Mouse (Mus musculus) ES-E14 (cell line): ENCODE results near the gene Ccdc43. TPM values are rescaled to one million over a fixed set of nuclear protein-coding genes. Genes with fewer than 3 reads are reported as not detected.

Experiments
- DNase-seq: peaks from one replicate; pipeline ENCODE4 v3.0.0-alpha.2; 2013; ENCODE audit warnings: low read depth, low spot score
- H3K27ac ChIP-seq: 2 replicates; pipeline ENCODE4 v1.5.1; 2012; ENCODE audit warnings: low read depth, mild to moderate bottlenecking, low read length, moderate library complexity, mixed read lengths; ENCODE audit not compliant: poor library complexity, insufficient read depth, severe bottlenecking
- H3K36me3 ChIP-seq: 2 replicates; pipeline ENCODE4 v1.6.1; 2012; ENCODE audit warnings: mild to moderate bottlenecking, low read length, moderate library complexity, mixed read lengths; ENCODE audit not compliant: control insufficient read depth, poor library complexity, insufficient read depth, severe bottlenecking
- H3K4me1 ChIP-seq, 2 experiments: fragments of 150-350 bp in 1 of 2; sonication (generic) in 1 of 2; 2 replicates each; pipeline ENCODE4 v1.6.1; 2012; ENCODE audit warnings: low read length in 2 of 2, mild to moderate bottlenecking in 1 of 2, mixed read lengths in 1 of 2; ENCODE audit not compliant: control insufficient read depth in 2 of 2, insufficient read depth in 2 of 2, poor library complexity in 1 of 2
- H3K4me3 ChIP-seq, 2 experiments: fragments of 150-350 bp in 1 of 2; sonication (generic) in 1 of 2; 2 replicates each; pipeline ENCODE4 v1.5.1; 2012; ENCODE audit warnings: low read length in 2 of 2, low read depth in 1 of 2, mild to moderate bottlenecking in 1 of 2, mixed read lengths in 1 of 2; ENCODE audit not compliant: insufficient read depth in 1 of 2, poor library complexity in 1 of 2, severe bottlenecking in 1 of 2
- H3K9ac ChIP-seq: 2 replicates; pipeline ENCODE4 v1.6.1; 2012; ENCODE audit warnings: low read depth, mild to moderate bottlenecking, low read length, mixed read lengths; ENCODE audit not compliant: poor library complexity, insufficient read depth, severe bottlenecking
- H3K9me3 ChIP-seq: fragments of 150-350 bp; sonication (generic); 2 replicates; pipeline ENCODE4 v1.6.1; 2012; ENCODE audit warnings: low read depth, mild to moderate bottlenecking, low read length; ENCODE audit not compliant: control insufficient read depth, insufficient read depth
- CHD2 ChIP-seq: IDR thresholded peaks from 2 replicates; pipeline ENCODE4 v1.6.1; 2014; ENCODE audit warnings: mild to moderate bottlenecking, low read depth, low read length, inconsistent platforms
- HCFC1 ChIP-seq: IDR thresholded peaks from 2 replicates; pipeline ENCODE4 v1.6.1; 2012; ENCODE audit warnings: low read length, inconsistent platforms, borderline replicate concordance; ENCODE audit not compliant: insufficient read depth
- MAFK ChIP-seq: IDR thresholded peaks from 2 replicates; pipeline ENCODE4 v1.6.1; 2014; ENCODE audit warnings: mild to moderate bottlenecking, low read depth, low read length, inconsistent platforms; ENCODE audit not compliant: insufficient read depth
- ZC3H11A ChIP-seq: IDR thresholded peaks from 2 replicates; pipeline ENCODE4 v1.6.1; 2012; ENCODE audit warnings: low read depth, mild to moderate bottlenecking, inconsistent platforms, low read length, borderline replicate concordance
- ZNF384 ChIP-seq: IDR thresholded peaks from 2 replicates; pipeline ENCODE4 v1.6.1; 2012; ENCODE audit warnings: low read depth, low read length, inconsistent platforms
- in situ Hi-C, 2 experiments: fragments of 600-800 bp; cut with MboI; formaldehyde crosslinking; loops; one replicate each; pipeline ENCODE4 v1.15.1; 2025; ENCODE audit warnings: low sequenced_read_pairs in 2 of 2, inconsistent platforms in 1 of 2; ENCODE audit not compliant: unreplicated experiment in 2 of 2
- total RNA-seq: library from RNA; depleted of rRNA; stranded (reverse); fragments of 300-350 nt; gene quantifications from 2 replicates; pipeline ENCODE4 v1.2.3, GENCODE M21; 2012

Ccdc43 gene
- total RNA-seq, 1 experiment: 53.7 TPM

- H3K4me1 ChIP-seq: peaks cover 0 to 3% of the 10 kb centered on the region in 2 experiments; a peak in 1 of 4 replicates
- in situ Hi-C loops: no loop called here
- TF ChIP-seq HCFC1 (no peak), MAFK (no peak), ZC3H11A (no peak), ZNF384 (no peak), CHD2 (no peak)
- H3K9ac ChIP-seq: no peak overlapping the region
- no peak overlapping the region for H3K27ac ChIP-seq
- H3K9me3 ChIP-seq: no peaks in the 10 kb centered on the region
- no peak for DNase-seq
- no peaks in the 10 kb centered on the region for H3K36me3 ChIP-seq
- H3K4me3 ChIP-seq: no peak overlapping the region
Observed at GRCm38 (mm10) chr11:102734961-102735360, 37.4 kb upstream of the Ccdc43 start.

- Histone ChIP-seq H3K9me3 (no peaks in the 10 kb centered on the region), H3K27ac (no peak overlapping the region)
- in situ Hi-C loops: no loop called here
Observed at GRCm38 (mm10) chr11:102733146-102733545, 35.6 kb upstream of the Ccdc43 start.

GRCm38 (mm10) chr11:102731366-102731765, 33.8 kb upstream of the Ccdc43 start:
- DNase-seq: no peak
- TF ChIP-seq MAFK (no peak), ZNF384 (no peak), CHD2 (no peak), HCFC1 (no peak), ZC3H11A (no peak)
- H3K27ac ChIP-seq: no peak overlapping the region
- H3K9ac ChIP-seq: no peak overlapping the region
- H3K9me3 ChIP-seq: no peaks in the 10 kb centered on the region
- in situ Hi-C loops: no loop called here
- no peak overlapping the region for H3K4me3 ChIP-seq
- no peaks in the 10 kb centered on the region for H3K4me1 ChIP-seq
- no peaks in the 10 kb centered on the region for H3K36me3 ChIP-seq

More at GRCm38 (mm10) chr11:102733146-102733545, 35.6 kb upstream of the Ccdc43 start:
- H3K4me1 ChIP-seq: no peaks in the 10 kb centered on the region
- H3K4me3 ChIP-seq: no peak overlapping the region
- no peak for DNase-seq
- H3K36me3 ChIP-seq: no peaks in the 10 kb centered on the region
- H3K9ac ChIP-seq: no peak overlapping the region
- TF ChIP-seq CHD2 (no peak), MAFK (no peak), HCFC1 (no peak), ZC3H11A (no peak), ZNF384 (no peak)

GRCm38 (mm10) chr11:102729835-102730234, 32.3 kb upstream of the Ccdc43 start:
- Histone ChIP-seq H3K9ac (no peak overlapping the region), H3K27ac (no peak overlapping the region), H3K4me3 (no peak overlapping the region), H3K9me3 (no peaks in the 10 kb centered on the region), H3K4me1 (no peaks in the 10 kb centered on the region), H3K36me3 (no peaks in the 10 kb centered on the region)
- no peak for TF ChIP-seq ZC3H11A
- TF ChIP-seq MAFK: no peak
- TF ChIP-seq ZNF384: no peak
- TF ChIP-seq CHD2: no peak
- TF ChIP-seq HCFC1: no peak
- in situ Hi-C loops: no loop called here
- no peak for DNase-seq

- DNase-seq: peak; percentile 62
- Histone ChIP-seq H3K4me3 (no peak overlapping the region), H3K27ac (no peak overlapping the region), H3K9ac (no peak overlapping the region), H3K4me1 (no peaks in the 10 kb centered on the region), H3K9me3 (no peaks in the 10 kb centered on the region), H3K36me3 (no peaks in the 10 kb centered on the region)
- in situ Hi-C loops: no loop called here
- TF ChIP-seq CHD2 (no peak), MAFK (no peak), ZC3H11A (no peak), HCFC1 (no peak), ZNF384 (no peak)
Observed at GRCm38 (mm10) chr11:102728614-102729013, 31.0 kb upstream of the Ccdc43 start.
